ENCODE assay signal across 26 mouse cellular contexts in the genomic region with DNA sequence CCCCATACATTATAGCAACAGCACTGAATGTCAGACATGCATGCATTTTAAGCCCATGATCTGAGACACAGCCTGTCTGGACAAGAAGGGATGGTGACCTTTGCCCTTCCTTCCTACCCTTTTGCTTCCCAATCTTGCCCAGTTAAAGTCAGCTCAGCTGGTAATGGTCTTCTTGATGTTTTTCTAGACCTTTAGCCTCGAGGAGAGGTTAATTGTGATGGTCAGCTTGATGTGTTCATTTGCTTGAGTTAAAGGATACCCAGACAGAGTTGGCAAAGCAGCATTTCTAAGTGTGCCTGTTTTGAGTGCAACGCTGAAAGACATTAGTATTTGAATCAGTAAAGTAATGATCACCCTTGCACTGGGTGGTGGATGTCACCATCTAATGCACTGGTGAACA.
A peak's percentile ranks its signal among the peaks of the same experiment; 100 is the strongest.
DNase-seq lines count a peak whose midpoint lies in the region; ATAC-seq and TF ChIP-seq lines count a peak whose summit lies in the region.
"Had no signal": no experiment of that assay in that cellular context is flagged by ENCODE, and none has a peak within 500 bp of the region (broad histone marks: within the 10 kb centered on the region; RNA-seq: fewer than 3 reads in every experiment).

No protein-coding gene starts in this region.

- H3K9ac ChIP-seq in kidney, embryonic 15.5 days = no peak overlapping the region
- H3K9ac ChIP-seq: embryonic facial prominence, embryonic 12.5 days; forebrain, embryonic 13.5 days; forebrain, embryonic 15.5 days; forebrain, postnatal 0 days had no signal

- 29% methylated on average over 2 of the region's 2 CpGs for WGBS in kidney, embryonic 15.5 days
- 28% methylated on average over 2 of the region's 2 CpGs for WGBS in olfactory bulb, adult 2 months

- peak; percentile 31 for DNase-seq in embryo, embryonic 10 days (ENCODE audit: low spot score)
- DNase-seq in embryo, embryonic 11 days = no peak
- peak; percentile 31 for DNase-seq in kidney, adult 11 months
- DNase-seq in kidney, adult 9 months = peak; percentile 79
- no peak for DNase-seq in kidney, postnatal 10 days
- DNase-seq: adrenal gland, adult 8-10 months; adrenal gland, postnatal 14 days; adrenal gland, postnatal 36 days; B cell, adult 2 months; cerebellum, adult 11-12 months; cerebellum, adult 2 months; cerebellum, adult 9-10 months; cerebellum, postnatal 10 days; cerebellum, postnatal 25 days; forebrain, postnatal 0 days had no signal

- H3K27me3 ChIP-seq in kidney, embryonic 15.5 days = no peaks in the 10 kb centered on the region
- H3K27me3 ChIP-seq: CH12.LX; embryonic facial prominence, embryonic 12.5 days; forebrain, embryonic 13.5 days; forebrain, embryonic 15.5 days; Patski had no signal

- TF ChIP-seq CTCF in olfactory bulb, adult 2 months (IDR thresholded peaks at IDR 0.05; ENCODE audit: insufficient read depth, low read depth, low read length) = no peak

- H3K4me2 ChIP-seq in kidney, embryonic 15.5 days = no peak overlapping the region
- H3K4me2 ChIP-seq: embryonic facial prominence, embryonic 12.5 days; forebrain, embryonic 13.5 days; forebrain, embryonic 15.5 days had no signal

- H3K9me3 ChIP-seq in kidney, embryonic 15.5 days (replicated peaks) = no peaks in the 10 kb centered on the region
- H3K9me3 ChIP-seq: embryonic facial prominence, embryonic 10.5 days; embryonic facial prominence, embryonic 12.5 days; forebrain, embryonic 13.5 days; forebrain, embryonic 15.5 days had no signal

- H3K27ac ChIP-seq in kidney, embryonic 15.5 days = no peak overlapping the region
- H3K27ac ChIP-seq in olfactory bulb, adult 2 months (ENCODE audit: insufficient read depth, low read depth, low read length) = peak overlapping the region; percentile 68
- H3K27ac ChIP-seq: embryonic facial prominence, embryonic 10.5 days; embryonic facial prominence, embryonic 12.5 days; forebrain, embryonic 13.5 days; forebrain, embryonic 15.5 days had no signal

- H3K36me3 ChIP-seq in kidney, embryonic 15.5 days = no peaks in the 10 kb centered on the region
- H3K36me3 ChIP-seq: embryonic facial prominence, embryonic 10.5 days; embryonic facial prominence, embryonic 12.5 days; forebrain, embryonic 15.5 days; G1E had no signal

- H3K4me1 ChIP-seq in kidney, embryonic 15.5 days = no peaks in the 10 kb centered on the region
- 0 out of 2 replicates have a peak, but pooled peaks cover 2% of the 10 kb centered on the region for H3K4me1 ChIP-seq in olfactory bulb, adult 2 months (ENCODE audit: control insufficient read depth, insufficient read depth, low read length)
- H3K4me1 ChIP-seq: embryonic facial prominence, embryonic 12.5 days; forebrain, embryonic 13.5 days; forebrain, embryonic 15.5 days had no signal

- ATAC-seq in kidney, embryonic 15.5 days (replicated peaks; ENCODE audit: low FRiP score) = no peak
- ATAC-seq: activated CD4-positive, CD25-positive, alpha-beta regulatory T cell, adult 4 months; CD4-positive, CD25-positive, alpha-beta regulatory T cell, adult 4 months; forebrain, embryonic 13.5 days; forebrain, embryonic 15.5 days; forebrain, postnatal 0 days; Patski had no signal

- TF ChIP-seq POLR2A in olfactory bulb, adult 2 months (IDR thresholded peaks at IDR 0.05; ENCODE audit: insufficient read depth, low read depth, low read length) = no peak

- H3K4me3 ChIP-seq in kidney, embryonic 15.5 days (replicated peaks) = no peak overlapping the region
- H3K4me3 ChIP-seq in olfactory bulb, adult 2 months (ENCODE audit: insufficient read depth, low read depth, low read length) = no peak overlapping the region
- H3K4me3 ChIP-seq: embryonic facial prominence, embryonic 10.5 days; embryonic facial prominence, embryonic 12.5 days; forebrain, embryonic 13.5 days; forebrain, embryonic 15.5 days had no signal

Comparison
In these comparisons a context has a peak if more than half of its experiments do, and no peak if none do; other contexts are left out.
1. DNase-seq: peak in embryo, embryonic 10 days (single experiment), kidney, adult 11 months (single experiment) and kidney, adult 9 months (single experiment); none in embryo, embryonic 11 days (single experiment) and kidney, postnatal 10 days (single experiment).